In genomic region chr7:130001064-130001463, GRCm38 (mm10) we compare ENCODE assay signal across 9 mouse cellular contexts.
A peak's percentile ranks its signal among the peaks of the same experiment; 100 is the strongest.
DNase-seq lines count a peak whose midpoint lies in the region; ATAC-seq and TF ChIP-seq lines count a peak whose summit lies in the region.
"Had no signal": no experiment of that assay in that cellular context is flagged by ENCODE, and none has a peak within 500 bp of the region (broad histone marks: within the 10 kb centered on the region; RNA-seq: fewer than 3 reads in every experiment).

No protein-coding gene starts in this region.

- H3K9me3 ChIP-seq in heart, embryonic 16.5 days (replicated peaks; ENCODE audit: control insufficient read depth, low read length): no peaks in the 10 kb centered on the region
- no peaks in the 10 kb centered on the region for H3K9me3 ChIP-seq in neural tube, embryonic 15.5 days (replicated peaks)
- H3K9me3 ChIP-seq: liver, embryonic 12.5 days had no signal

- H3K9ac ChIP-seq in heart, embryonic 16.5 days (ENCODE audit: low read length): no peak overlapping the region
- no peak overlapping the region for H3K9ac ChIP-seq in neural tube, embryonic 15.5 days (replicated peaks)
- H3K9ac ChIP-seq: liver, embryonic 12.5 days had no signal

- no peak overlapping the region for H3K27ac ChIP-seq in heart, embryonic 16.5 days (ENCODE audit: low read length)
- 0 out of 2 replicates have a peak overlapping the region, but pooled peaks have one; percentile 18 for H3K27ac ChIP-seq in neural tube, embryonic 15.5 days (replicated peaks)
- H3K27ac ChIP-seq in left cerebral cortex, adult 2 months: peak overlapping the region; percentile 76
- H3K27ac ChIP-seq: liver, embryonic 12.5 days had no signal

- no peaks in the 10 kb centered on the region for H3K36me3 ChIP-seq in heart, embryonic 16.5 days (ENCODE audit: control insufficient read depth, insufficient read depth)
- H3K36me3 ChIP-seq in neural tube, embryonic 15.5 days: no peaks in the 10 kb centered on the region
- H3K36me3 ChIP-seq: liver, embryonic 12.5 days had no signal

- ATAC-seq in heart, embryonic 16.5 days (replicated peaks; ENCODE audit: extremely low read depth, insufficient read depth, low FRiP score): no peak
- ATAC-seq in neural tube, embryonic 15.5 days (ENCODE audit: low FRiP score): no peak
- ATAC-seq: liver, embryonic 12.5 days had no signal

- H3K27me3 ChIP-seq in heart, embryonic 16.5 days (ENCODE audit: control insufficient read depth, insufficient read depth, low read length): no peaks in the 10 kb centered on the region
- no peaks in the 10 kb centered on the region for H3K27me3 ChIP-seq in neural tube, embryonic 15.5 days (replicated peaks)
- H3K27me3 ChIP-seq: liver, embryonic 12.5 days had no signal

- no peak for DNase-seq in heart, adult 9 months (ENCODE audit: low spot score in 2 of 2)
- DNase-seq in neural tube, embryonic 10.5 days (ENCODE audit: extremely low spot score, low spot score): no peak
- peak; percentile 22 to 36 for DNase-seq in left cerebral cortex, adult 2 months (ENCODE audit: extremely low spot score in 1 of 2, low spot score in 2 of 2)
- peak; percentile 50 for DNase-seq in yolk sac, embryonic 10.5 days (ENCODE audit: low spot score)
- no peak for DNase-seq in ovary, adult 18-20 months (ENCODE audit: low spot score)
- no peak for DNase-seq in thymus, postnatal 4 days

- intact Hi-C loops in left cerebral cortex, adult 2 months (cut with DNase I): no loop called here

- H3K4me3 ChIP-seq in heart, embryonic 16.5 days (ENCODE audit: low read length): no peak overlapping the region
- no peak overlapping the region for H3K4me3 ChIP-seq in neural tube, embryonic 15.5 days (replicated peaks)
- peak overlapping the region; percentile 39 for H3K4me3 ChIP-seq in left cerebral cortex, adult 2 months
- H3K4me3 ChIP-seq: liver, embryonic 12.5 days had no signal

- H3K4me2 ChIP-seq in heart, embryonic 16.5 days (ENCODE audit: low read depth, low read length): peak overlapping the region; percentile 6; the same call in 1 of the 2 replicates
- no peak overlapping the region for H3K4me2 ChIP-seq in neural tube, embryonic 15.5 days
- H3K4me2 ChIP-seq: liver, embryonic 12.5 days had no signal

- no peak for TF ChIP-seq CTCF in left cerebral cortex, adult 2 months (IDR thresholded peaks at IDR 0.05)

- 48% methylated on average over 10 of the region's 10 CpGs for WGBS in heart, embryonic 16.5 days
- WGBS in neural tube, embryonic 15.5 days: 63% methylated on average over 10 of the region's 10 CpGs

- peaks cover 5% of the 10 kb centered on the region; the same call in 1 of the 2 replicates for H3K4me1 ChIP-seq in heart, embryonic 16.5 days (ENCODE audit: control insufficient read depth, insufficient read depth, low read length)
- peaks cover 20% of the 10 kb centered on the region for H3K4me1 ChIP-seq in neural tube, embryonic 15.5 days
- H3K4me1 ChIP-seq: liver, embryonic 12.5 days had no signal

Comparison
In these comparisons a context has a peak if more than half of its experiments do, and no peak if none do; other contexts are left out.
1. DNase-seq: peak in left cerebral cortex, adult 2 months (2 of 2) and yolk sac, embryonic 10.5 days (single experiment); none in heart, adult 9 months (0 of 2), neural tube, embryonic 10.5 days (single experiment), ovary, adult 18-20 months (single experiment) and thymus, postnatal 4 days (single experiment).